Mouse (Mus musculus) neural tube, embryonic 13.5 days (tissue): ENCODE measurements around the gene Mlycd. TPM values are rescaled to one million over a fixed set of nuclear protein-coding genes. Genes with fewer than 3 reads are reported as not detected.

Experiments used
- ATAC-seq: fragments of 200-750 bp; cut with Nextera tagmentation; 2 replicates; pipeline ENCODE4 v1.8.0; 2017; ENCODE audit warnings: low read depth, mild to moderate bottlenecking, moderate TSS enrichment, moderate library complexity
- H3K27ac ChIP-seq: fragments of 300-500 bp; sonication (generic); replicated peaks from 2 replicates; pipeline ENCODE4 v1.5.1; 2015; ENCODE audit warnings: moderate library complexity, mild to moderate bottlenecking, inconsistent platforms
- H3K27me3 ChIP-seq: fragments of 300-500 bp; sonication (generic); 2 replicates; pipeline ENCODE4 v1.6.1; 2015; ENCODE audit warnings: mild to moderate bottlenecking, inconsistent platforms
- H3K36me3 ChIP-seq: fragments of 300-500 bp; sonication (generic); 2 replicates; pipeline ENCODE4 v1.6.1; 2015; ENCODE audit warnings: mild to moderate bottlenecking, inconsistent platforms
- H3K4me1 ChIP-seq: fragments of 300-500 bp; sonication (generic); replicated peaks from 2 replicates; pipeline ENCODE4 v1.6.1; 2015; ENCODE audit warnings: inconsistent platforms
- H3K4me2 ChIP-seq: fragments of 300-500 bp; sonication (generic); 2 replicates; pipeline ENCODE4 v1.6.1; 2015; ENCODE audit warnings: inconsistent platforms, mild to moderate bottlenecking, moderate library complexity
- H3K4me3 ChIP-seq: fragments of 300-500 bp; sonication (generic); 2 replicates; pipeline ENCODE4 v1.5.1; 2015; ENCODE audit warnings: mild to moderate bottlenecking, inconsistent platforms
- H3K9ac ChIP-seq: fragments of 300-500 bp; sonication (generic); 2 replicates; pipeline ENCODE4 v1.6.1; 2015; ENCODE audit warnings: moderate library complexity, mild to moderate bottlenecking, inconsistent platforms
- H3K9me3 ChIP-seq: fragments of 300-500 bp; sonication (generic); 2 replicates; pipeline ENCODE4 v1.6.1; 2016; ENCODE audit warnings: inconsistent platforms
- WGBS: fragments of 180-500 bp; shearing (Covaris S2); methylation state at CpG from one replicate; pipeline ENCODE4 v1.1.7; 2015; 5-methylcytosine and 5-hydroxymethylcytosine counted together
- polyA plus RNA-seq: library from polyadenylated mRNA; unstranded; fragments of >200 nt; fragmentation: Nextera tagmentation; extraction: Ambion mirVana; gene quantifications from 2 replicates; pipeline ENCODE4 v1.2.1, GENCODE M21; 2015

The Mlycd gene
- polyA plus RNA-seq, 1 experiment from 2014 or later, result 15.6 TPM

- Histone ChIP-seq H3K9ac (0 out of 2 replicates have a peak overlapping the region, but pooled peaks have one; percentile 3), H3K4me2 (no peak overlapping the region)
- 69% methylated on average over 12 of the region's 12 CpGs for WGBS
These were observed 54.9 kb downstream of the Mlycd start for GRCm38 (mm10) chr8:119449627-119450026.

GRCm38 (mm10) chr8:119451131-119451530 is 56.5 kb downstream of the Mlycd start:
- Histone ChIP-seq H3K4me2 (no peak overlapping the region), H3K36me3 (no peaks in the 10 kb centered on the region), H3K4me3 (no peak overlapping the region), H3K27ac (no peak overlapping the region), H3K9me3 (no peaks in the 10 kb centered on the region), H3K4me1 (peaks cover 31% of the 10 kb centered on the region), H3K27me3 (peaks cover 30% of the 10 kb centered on the region), H3K9ac (no peak overlapping the region)
- 92% methylated on average over 4 of the region's 4 CpGs for WGBS
- no peak for ATAC-seq

More at GRCm38 (mm10) chr8:119449627-119450026, 54.9 kb downstream of the Mlycd start:
- Histone ChIP-seq H3K27ac (no peak overlapping the region), H3K27me3 (peaks cover 40% of the 10 kb centered on the region), H3K36me3 (no peaks in the 10 kb centered on the region), H3K4me1 (peaks cover 34% of the 10 kb centered on the region), H3K4me3 (no peak overlapping the region), H3K9me3 (no peaks in the 10 kb centered on the region)
- ATAC-seq, result no peak

DNA sequence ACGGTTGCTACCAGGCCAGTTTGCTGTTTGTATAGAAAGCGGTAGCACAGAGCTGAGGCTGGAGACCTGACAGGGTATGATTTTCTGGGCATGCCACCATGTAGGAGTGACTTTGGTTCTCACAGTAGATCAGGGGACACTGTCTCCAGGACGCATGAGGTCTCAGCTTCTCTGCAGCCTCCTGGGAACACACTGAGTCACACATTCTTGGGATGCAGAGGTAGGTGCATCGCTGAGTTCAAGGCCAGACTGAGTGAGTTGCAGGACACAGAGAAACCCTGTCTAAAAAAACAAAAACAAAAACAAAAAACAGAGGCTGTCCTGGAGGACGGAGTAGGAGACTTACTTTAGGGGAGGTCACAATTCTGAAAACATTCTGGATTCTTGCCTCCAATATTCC is 58.2 kb downstream of the Mlycd start:
- ATAC-seq, result no peak
- WGBS, result 92% methylated on average over 5 of the region's 5 CpGs
- no peak overlapping the region for H3K9ac ChIP-seq

GRCm38 (mm10) chr8:119456045-119456444 is 61.4 kb downstream of the Mlycd start:
- Histone ChIP-seq H3K4me1 (peaks cover 21% of the 10 kb centered on the region), H3K4me2 (no peak overlapping the region), H3K36me3 (no peaks in the 10 kb centered on the region), H3K27ac (no peak overlapping the region), H3K9ac (no peak overlapping the region), H3K27me3 (no peaks in the 10 kb centered on the region), H3K4me3 (no peak overlapping the region), H3K9me3 (no peaks in the 10 kb centered on the region)
- ATAC-seq, result no peak
- 91% methylated on average over 5 of the region's 5 CpGs for WGBS

More for the DNA sequence above, 58.2 kb downstream of the Mlycd start:
- Histone ChIP-seq H3K9me3 (no peaks in the 10 kb centered on the region), H3K4me1 (peaks cover 19% of the 10 kb centered on the region), H3K27me3 (peaks cover 22% of the 10 kb centered on the region), H3K27ac (no peak overlapping the region), H3K36me3 (no peaks in the 10 kb centered on the region), H3K4me3 (no peak overlapping the region), H3K4me2 (no peak overlapping the region)

GRCm38 (mm10) chr8:119459724-119460123 is 65.0 kb downstream of the Mlycd start:
- peak overlapping the region; percentile 11; the same call in 1 of the 2 replicates for H3K4me2 ChIP-seq
- no peaks in the 10 kb centered on the region for H3K9me3 ChIP-seq
- H3K4me1 ChIP-seq, result peaks cover 47% of the 10 kb centered on the region
- peak; percentile 45 for ATAC-seq
- H3K27me3 ChIP-seq, result peaks cover 12% of the 10 kb centered on the region
- H3K36me3 ChIP-seq, result no peaks in the 10 kb centered on the region
- peak overlapping the region; percentile 86 for H3K27ac ChIP-seq
- H3K4me3 ChIP-seq, result no peak overlapping the region
- H3K9ac ChIP-seq, result no peak overlapping the region
- WGBS, result 23% methylated on average over 16 of the region's 16 CpGs

Other genes with a start within 250 kb of the Mlycd start
- gene Hsbp1, start 50.4 kb upstream of the Mlycd start, polyA plus RNA-seq, result 613 and 636 TPM in 2 replicates
- gene Osgin1, start 39.2 kb downstream of the Mlycd start, polyA plus RNA-seq, result 0.40 TPM in 1 of 2 replicates, not detected in the other
- 39.6 and 41.7 TPM in 2 replicates for gene Necab2, start 51.8 kb downstream of the Mlycd start, polyA plus RNA-seq
- gene Slc38a8, start 106.8 kb downstream of the Mlycd start, polyA plus RNA-seq, result not detected in 2 replicates
- 61.0 and 64.3 TPM in 2 replicates for gene Mbtps1, start 163.9 kb downstream of the Mlycd start, polyA plus RNA-seq
- 121 and 131 TPM in 2 replicates for gene Hsdl1, start 180.3 kb downstream of the Mlycd start, polyA plus RNA-seq
- 0.18 and 0.25 TPM in 2 replicates for gene Dnaaf1, start 180.4 kb downstream of the Mlycd start, polyA plus RNA-seq
- 13.5 and 14.7 TPM in 2 replicates for gene Taf1c, start 210.3 kb downstream of the Mlycd start, polyA plus RNA-seq
- not detected in 2 replicates for gene Adad2, start 217.9 kb downstream of the Mlycd start, polyA plus RNA-seq
- not detected in 2 replicates for gene Kcng4, start 240.8 kb downstream of the Mlycd start, polyA plus RNA-seq